Mouse (Mus musculus): ENCODE data around the gene Slc22a20. TPM values are rescaled to one million over a fixed set of nuclear protein-coding genes. Genes with fewer than 3 reads are reported as not detected.

Slc22a20 gene
- not detected for total RNA-seq (2021)
- long read RNA-seq, experiment 1: 0 reads
- long read RNA-seq, experiment 2: 0 reads

GRCm38 (mm10) chr19:5986043-5986442, at the start of gene Slc22a20:
TSS of gene Slc22a20 (minus strand) at chr19:5986143.
- DNase-seq (ENCODE audit: low spot score in 2 of 2): no peak

GRCm38 (mm10) chr19:6030520-6031280, 44.8 kb upstream of the Slc22a20 start:
- DNase-seq (ENCODE audit: low spot score in 2 of 2): no peak

GRCm38 (mm10) chr19:6029426-6029825, 43.5 kb upstream of the Slc22a20 start:
- DNase-seq (ENCODE audit: low spot score in 2 of 2): no peak

- no peak for DNase-seq (ENCODE audit: low spot score in 2 of 2)
Measured at GRCm38 (mm10) chr19:6028991-6029390, 43.0 kb upstream of the Slc22a20 start.

GRCm38 (mm10) chr19:6023930-6024329, 38.0 kb upstream of the Slc22a20 start:
- no peak for DNase-seq (ENCODE audit: low spot score in 2 of 2)

GRCm38 (mm10) chr19:6023059-6023458, 37.1 kb upstream of the Slc22a20 start:
- DNase-seq (ENCODE audit: low spot score in 2 of 2): no peak

- DNase-seq (ENCODE audit: low spot score in 2 of 2): no peak
Measured at GRCm38 (mm10) chr19:6020276-6020675, 34.3 kb upstream of the Slc22a20 start.

GRCm38 (mm10) chr19:6018142-6019089, 32.5 kb upstream of the Slc22a20 start:
- DNase-seq (ENCODE audit: low spot score in 2 of 2): peak; percentile 74 to 89

GRCm38 (mm10) chr19:6016532-6016931, 30.6 kb upstream of the Slc22a20 start:
- no peak for DNase-seq (ENCODE audit: low spot score in 2 of 2)

GRCm38 (mm10) chr19:6015511-6016315, 29.8 kb upstream of the Slc22a20 start, which contains the start of gene Capn1:
TSS of gene Capn1 (minus strand) at chr19:6015897.
- DNase-seq (ENCODE audit: low spot score in 2 of 2): peak; percentile 49 to 60

- DNase-seq (ENCODE audit: low spot score in 2 of 2): no peak
Measured at GRCm38 (mm10) chr19:6014991-6015510, 29.1 kb upstream of the Slc22a20 start.

GRCm38 (mm10) chr19:6013691-6014090, 27.7 kb upstream of the Slc22a20 start:
- DNase-seq (ENCODE audit: low spot score in 2 of 2): no peak

GRCm38 (mm10) chr19:6009137-6009536, 23.2 kb upstream of the Slc22a20 start:
- DNase-seq (ENCODE audit: low spot score in 2 of 2): no peak

- no peak for DNase-seq (ENCODE audit: low spot score in 2 of 2)
Measured at GRCm38 (mm10) chr19:6007013-6007412, 21.1 kb upstream of the Slc22a20 start.

- DNase-seq (ENCODE audit: low spot score in 2 of 2): no peak
Measured at GRCm38 (mm10) chr19:6005541-6005940, 19.6 kb upstream of the Slc22a20 start.

- DNase-seq (ENCODE audit: low spot score in 2 of 2): no peak
Measured at GRCm38 (mm10) chr19:5999969-6000368, 14.0 kb upstream of the Slc22a20 start.

- DNase-seq (ENCODE audit: low spot score in 2 of 2): no peak
Measured at GRCm38 (mm10) chr19:5998180-5998579, 12.2 kb upstream of the Slc22a20 start.

- DNase-seq (ENCODE audit: low spot score in 2 of 2): no peak
Measured at GRCm38 (mm10) chr19:5994711-5995110, 8.8 kb upstream of the Slc22a20 start.

- no peak for DNase-seq (ENCODE audit: low spot score in 2 of 2)
Measured at GRCm38 (mm10) chr19:5992012-5992411, 6.1 kb upstream of the Slc22a20 start.

- DNase-seq (ENCODE audit: low spot score in 2 of 2): no peak
Measured at GRCm38 (mm10) chr19:5991467-5991866, 5.5 kb upstream of the Slc22a20 start.

GRCm38 (mm10) chr19:5990921-5991320, 5.0 kb upstream of the Slc22a20 start:
- DNase-seq (ENCODE audit: low spot score in 2 of 2): no peak
